Mouse (Mus musculus) bone marrow, adult 2 months (tissue): Measurements from ENCODE around the gene Pkmyt1.
A peak's percentile ranks its signal among the peaks of the same experiment; 100 is the strongest.

ENCODE experiments used
- CTCF ChIP-seq: fragments of 200-500 bp; IDR thresholded peaks from 2 replicates; pipeline ENCODE4 v1.5.1; 2011; ENCODE audit warnings: low read length, control low read depth; ENCODE audit not compliant: control insufficient read depth, insufficient read depth
- POLR2A ChIP-seq: fragments of 200-500 bp; IDR thresholded peaks from 2 replicates; pipeline ENCODE4 v1.6.1; 2011; ENCODE audit warnings: low read depth, mild to moderate bottlenecking, control low read depth, low read length, borderline replicate concordance; ENCODE audit not compliant: control insufficient read depth

DNA sequence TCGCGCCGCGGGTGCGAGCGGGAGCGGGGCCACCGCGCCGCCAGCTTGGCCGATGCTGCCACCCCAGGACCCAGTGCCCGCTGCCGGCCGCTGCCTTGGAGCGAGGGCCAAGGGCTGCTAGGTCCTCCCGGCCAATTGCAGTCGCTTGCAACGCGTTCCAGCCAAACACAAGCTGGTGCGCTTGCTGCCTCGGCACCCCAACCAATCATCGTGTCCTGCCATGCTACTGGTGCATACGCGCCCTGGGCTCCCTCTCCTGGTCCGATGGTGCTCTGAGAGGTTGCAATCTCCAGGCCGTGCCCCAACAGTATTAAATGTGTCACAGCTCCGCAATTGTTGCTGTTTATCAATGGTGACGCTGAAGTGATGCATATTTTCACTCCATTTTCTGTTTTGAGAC is 26.1 kb upstream of the Pkmyt1 start:
- no peak for TF ChIP-seq POLR2A
- TF ChIP-seq CTCF: peak; percentile 58
